Mouse (Mus musculus) liver, embryonic 15.5 days (tissue): ENCODE measurements at regions not wholly inside any gene's neighbourhood (a gene's known extent, or its start where the extent isn't known, plus 50 kb on each side); places are given as distances from the start of the nearest gene placed in this dataset.

Source experiments
- ATAC-seq: fragments of 200-750 bp; cut with Nextera tagmentation; 2 replicates; pipeline ENCODE4 v1.8.0; 2017; ENCODE audit warnings: moderate number of reproducible peaks, mild to moderate bottlenecking, moderate library complexity; ENCODE audit not compliant: insufficient read depth
- H3K27ac ChIP-seq: fragments of 300-500 bp; sonication (generic); replicated peaks from 2 replicates; pipeline ENCODE4 v1.5.1; 2015; ENCODE audit warnings: mild to moderate bottlenecking, inconsistent platforms
- H3K27me3 ChIP-seq: fragments of 300-500 bp; sonication (generic); 2 replicates; pipeline ENCODE4 v1.6.1; 2015; ENCODE audit warnings: mild to moderate bottlenecking, inconsistent platforms
- H3K36me3 ChIP-seq: fragments of 300-500 bp; sonication (generic); replicated peaks from 2 replicates; pipeline ENCODE4 v1.6.1; 2015; ENCODE audit warnings: moderate library complexity, mild to moderate bottlenecking, inconsistent platforms
- H3K4me1 ChIP-seq: fragments of 300-500 bp; sonication (generic); replicated peaks from 2 replicates; pipeline ENCODE4 v1.6.1; 2015; ENCODE audit warnings: inconsistent platforms
- H3K4me2 ChIP-seq: fragments of 300-500 bp; sonication (generic); 2 replicates; pipeline ENCODE4 v1.6.1; 2015; ENCODE audit warnings: moderate library complexity, mild to moderate bottlenecking, inconsistent platforms
- H3K4me3 ChIP-seq: fragments of 300-500 bp; sonication (generic); replicated peaks from 2 replicates; pipeline ENCODE4 v1.5.1; 2015; ENCODE audit warnings: mild to moderate bottlenecking, inconsistent platforms
- H3K9ac ChIP-seq: fragments of 300-500 bp; sonication (generic); 2 replicates; pipeline ENCODE4 v1.6.1; 2015; ENCODE audit warnings: moderate library complexity, mild to moderate bottlenecking, inconsistent platforms
- H3K9me3 ChIP-seq: fragments of 300-500 bp; sonication (generic); replicated peaks from 2 replicates; pipeline ENCODE4 v1.6.1; 2016; ENCODE audit warnings: inconsistent platforms
- WGBS: fragments of 180-500 bp; shearing (Covaris S2); methylation state at CpG from one replicate; pipeline ENCODE4 v1.1.7; 2015; ENCODE audit warnings: mixed read lengths; ENCODE audit not compliant: insufficient replicate concordance; 5-methylcytosine and 5-hydroxymethylcytosine counted together

GRCm38 (mm10) chr9:101807249-101807648 is 54.4 kb upstream of the 9630041A04Rik start:
- 53% methylated on average over 4 of the region's 4 CpGs for WGBS

GRCm38 (mm10) chr9:101796718-101797117 is 64.9 kb upstream of the 9630041A04Rik start:
- Histone ChIP-seq H3K4me3 (no peak overlapping the region), H3K4me2 (no peak overlapping the region), H3K9ac (no peak overlapping the region), H3K4me1 (no peaks in the 10 kb centered on the region), H3K9me3 (no peaks in the 10 kb centered on the region), H3K27me3 (no peaks in the 10 kb centered on the region), H3K36me3 (no peaks in the 10 kb centered on the region), H3K27ac (no peak overlapping the region)
- ATAC-seq: no peak
- 48% methylated on average over 1 of the region's 1 CpGs for WGBS

More at GRCm38 (mm10) chr9:101807249-101807648, 54.4 kb upstream of the 9630041A04Rik start:
- no peaks in the 10 kb centered on the region for H3K27me3 ChIP-seq
- no peak overlapping the region for H3K27ac ChIP-seq
- H3K4me2 ChIP-seq: no peak overlapping the region
- no peaks in the 10 kb centered on the region for H3K9me3 ChIP-seq
- ATAC-seq: no peak
- no peak overlapping the region for H3K9ac ChIP-seq
- H3K4me3 ChIP-seq: no peak overlapping the region
- no peaks in the 10 kb centered on the region for H3K36me3 ChIP-seq
- no peaks in the 10 kb centered on the region for H3K4me1 ChIP-seq

GRCm38 (mm10) chr9:101796063-101796462 is 65.6 kb upstream of the 9630041A04Rik start:
- Histone ChIP-seq H3K9ac (no peak overlapping the region), H3K9me3 (no peaks in the 10 kb centered on the region), H3K36me3 (no peaks in the 10 kb centered on the region), H3K4me2 (no peak overlapping the region), H3K4me3 (no peak overlapping the region), H3K27ac (no peak overlapping the region), H3K27me3 (no peaks in the 10 kb centered on the region), H3K4me1 (no peaks in the 10 kb centered on the region)
- 45% methylated on average over 4 of the region's 4 CpGs for WGBS
- ATAC-seq: no peak

- H3K27me3 ChIP-seq: no peaks in the 10 kb centered on the region
- no peaks in the 10 kb centered on the region for H3K4me1 ChIP-seq
- 54% methylated on average over 2 of the region's 2 CpGs for WGBS
- H3K9me3 ChIP-seq: no peaks in the 10 kb centered on the region
- H3K4me2 ChIP-seq: no peak overlapping the region
- no peaks in the 10 kb centered on the region for H3K36me3 ChIP-seq
- H3K4me3 ChIP-seq: no peak overlapping the region
- ATAC-seq: no peak
- H3K27ac ChIP-seq: no peak overlapping the region
- H3K9ac ChIP-seq: no peak overlapping the region
Measured at GRCm38 (mm10) chr9:101795436-101795835, 66.2 kb upstream of the 9630041A04Rik start.

- WGBS: 48% methylated on average over 1 of the region's 1 CpGs
Measured at GRCm38 (mm10) chr9:101790936-101791335, 70.7 kb upstream of the 9630041A04Rik start.

GRCm38 (mm10) chr9:101740949-101741605 is 120.6 kb upstream of the 9630041A04Rik start:
- no peak overlapping the region for H3K27ac ChIP-seq
- WGBS: 54% methylated on average over 10 of the region's 10 CpGs
- no peak for ATAC-seq

More at GRCm38 (mm10) chr9:101790936-101791335, 70.7 kb upstream of the 9630041A04Rik start:
- Histone ChIP-seq H3K27me3 (no peaks in the 10 kb centered on the region), H3K27ac (no peak overlapping the region), H3K9ac (no peak overlapping the region), H3K36me3 (no peaks in the 10 kb centered on the region), H3K4me2 (no peak overlapping the region), H3K4me1 (no peaks in the 10 kb centered on the region), H3K9me3 (no peaks in the 10 kb centered on the region), H3K4me3 (no peak overlapping the region)
- no peak for ATAC-seq

GRCm38 (mm10) chr9:101739322-101739721 is 122.3 kb upstream of the 9630041A04Rik start:
- WGBS: 53% methylated on average over 10 of the region's 10 CpGs
- no peaks in the 10 kb centered on the region for H3K9me3 ChIP-seq
- H3K9ac ChIP-seq: no peak overlapping the region
- H3K27ac ChIP-seq: no peak overlapping the region
- H3K36me3 ChIP-seq: no peaks in the 10 kb centered on the region
- H3K4me3 ChIP-seq: no peak overlapping the region
- no peaks in the 10 kb centered on the region for H3K4me1 ChIP-seq
- H3K27me3 ChIP-seq: no peaks in the 10 kb centered on the region
- no peak for ATAC-seq
- H3K4me2 ChIP-seq: no peak overlapping the region

More at GRCm38 (mm10) chr9:101740949-101741605, 120.6 kb upstream of the 9630041A04Rik start:
- no peak overlapping the region for H3K9ac ChIP-seq
- H3K4me2 ChIP-seq: no peak overlapping the region
- no peaks in the 10 kb centered on the region for H3K36me3 ChIP-seq
- no peaks in the 10 kb centered on the region for H3K4me1 ChIP-seq
- no peak overlapping the region for H3K4me3 ChIP-seq
- no peaks in the 10 kb centered on the region for H3K27me3 ChIP-seq
- no peaks in the 10 kb centered on the region for H3K9me3 ChIP-seq

GRCm38 (mm10) chr9:101734271-101734670 is 127.4 kb upstream of the 9630041A04Rik start:
- H3K4me2 ChIP-seq: no peak overlapping the region
- no peaks in the 10 kb centered on the region for H3K36me3 ChIP-seq
- H3K27ac ChIP-seq: no peak overlapping the region
- no peak overlapping the region for H3K9ac ChIP-seq
- H3K4me1 ChIP-seq: no peaks in the 10 kb centered on the region
- WGBS: 62% methylated on average over 8 of the region's 8 CpGs
- H3K4me3 ChIP-seq: no peak overlapping the region
- H3K27me3 ChIP-seq: no peaks in the 10 kb centered on the region
- H3K9me3 ChIP-seq: no peaks in the 10 kb centered on the region
- no peak for ATAC-seq

- WGBS: 69% methylated on average over 14 of the region's 14 CpGs
- ATAC-seq: no peak
Measured at GRCm38 (mm10) chr9:101733611-101734225, 127.9 kb upstream of the 9630041A04Rik start.

GRCm38 (mm10) chr9:101730136-101730535 is 131.5 kb upstream of the 9630041A04Rik start:
- Histone ChIP-seq H3K4me1 (no peaks in the 10 kb centered on the region), H3K36me3 (no peaks in the 10 kb centered on the region), H3K27ac (no peak overlapping the region), H3K9ac (no peak overlapping the region), H3K9me3 (no peaks in the 10 kb centered on the region), H3K4me3 (no peak overlapping the region), H3K27me3 (no peaks in the 10 kb centered on the region), H3K4me2 (no peak overlapping the region)
- no peak for ATAC-seq
- WGBS: 47% methylated on average over 3 of the region's 3 CpGs

More at GRCm38 (mm10) chr9:101733611-101734225, 127.9 kb upstream of the 9630041A04Rik start:
- no peak overlapping the region for H3K27ac ChIP-seq
- H3K9me3 ChIP-seq: no peaks in the 10 kb centered on the region
- H3K27me3 ChIP-seq: no peaks in the 10 kb centered on the region
- H3K4me2 ChIP-seq: no peak overlapping the region
- no peaks in the 10 kb centered on the region for H3K36me3 ChIP-seq
- H3K9ac ChIP-seq: no peak overlapping the region
- H3K4me1 ChIP-seq: no peaks in the 10 kb centered on the region
- no peak overlapping the region for H3K4me3 ChIP-seq

- Histone ChIP-seq H3K36me3 (no peaks in the 10 kb centered on the region), H3K27ac (no peak overlapping the region), H3K4me2 (no peak overlapping the region), H3K27me3 (no peaks in the 10 kb centered on the region), H3K4me1 (no peaks in the 10 kb centered on the region), H3K9me3 (0 out of 2 replicates have a peak, but pooled peaks cover 4% of the 10 kb centered on the region), H3K9ac (no peak overlapping the region), H3K4me3 (no peak overlapping the region)
- no peak for ATAC-seq
- WGBS: 18% methylated on average over 2 of the region's 2 CpGs
Measured at GRCm38 (mm10) chr9:101717911-101718310, 143.7 kb upstream of the 9630041A04Rik start.
